Mouse (Mus musculus): ENCODE data around the gene Amz2. TPM values are rescaled to one million over a fixed set of nuclear protein-coding genes. Genes with fewer than 3 reads are reported as not detected.

Amz2 gene
- polyA plus RNA-seq, 1 experiment: 75.3 TPM

DNA sequence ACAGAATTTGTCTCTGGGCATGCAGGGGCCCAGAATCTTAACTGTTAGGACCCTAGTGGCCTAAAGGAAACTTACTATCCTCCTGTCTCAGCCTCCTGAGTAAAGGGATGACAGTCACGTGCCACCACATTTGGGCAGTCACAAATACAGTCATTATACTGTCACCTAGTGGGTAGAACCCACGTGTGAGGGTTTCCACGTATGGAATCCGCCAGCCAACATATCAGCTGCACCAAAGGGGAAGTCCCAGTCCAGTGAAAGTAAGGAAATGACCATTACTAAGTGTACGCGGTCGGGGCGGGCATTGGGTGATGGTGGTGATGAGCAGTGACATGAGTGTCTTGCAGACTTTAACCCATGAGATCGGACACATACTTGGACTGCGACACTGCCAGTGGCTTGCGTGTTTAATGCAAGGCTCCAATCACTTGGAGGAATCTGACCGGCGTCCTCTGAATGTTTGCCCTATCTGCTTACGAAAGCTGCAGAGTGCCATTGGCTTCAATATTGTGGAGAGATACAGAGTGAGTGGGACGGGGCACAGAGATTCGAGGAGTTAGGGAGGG, 8.6 kb downstream of the Amz2 start:
- Histone ChIP-seq H3K36me3 (ENCODE audit: control insufficient read depth, insufficient read depth, low read length) (peaks cover 17% of the 10 kb centered on the region; the same call in 1 of the 2 replicates), H3K27me3 (ENCODE audit: control insufficient read depth, insufficient read depth, low read length) (no peaks in the 10 kb centered on the region)

DNA sequence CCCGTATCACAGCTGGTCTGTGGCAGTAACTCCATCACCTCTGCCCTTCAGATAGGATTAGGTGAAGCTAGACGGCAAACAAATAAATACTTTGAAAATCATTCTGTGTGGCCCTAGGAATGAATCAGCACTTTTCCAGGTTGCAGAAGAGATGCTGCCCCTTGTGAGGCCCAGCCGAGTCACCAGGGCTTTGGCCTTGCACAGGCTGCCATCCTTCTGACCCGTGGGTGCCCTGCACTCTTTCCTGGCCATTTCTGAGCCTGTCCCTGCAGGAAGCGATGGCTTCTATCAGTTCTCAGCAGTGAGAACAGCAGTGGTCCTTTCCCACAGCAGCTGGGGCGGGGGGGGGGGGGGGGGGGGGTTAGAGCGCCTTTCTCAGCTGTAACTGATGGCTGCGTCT, 11.1 kb downstream of the Amz2 start:
- Histone ChIP-seq H3K36me3 (ENCODE audit: control insufficient read depth, insufficient read depth, low read length) (peaks cover 5% of the 10 kb centered on the region; the same call in 1 of the 2 replicates), H3K4me3 (ENCODE audit: control insufficient read depth, insufficient read depth, low read length) (no peak overlapping the region), H3K27me3 (ENCODE audit: control insufficient read depth, insufficient read depth, low read length) (no peaks in the 10 kb centered on the region), H3K27ac (ENCODE audit: control insufficient read depth, insufficient read depth, low read length) (no peak overlapping the region), H3K4me1 (replicated peaks; ENCODE audit: control insufficient read depth, insufficient read depth, low read length) (peaks cover 34% of the 10 kb centered on the region)
- TF ChIP-seq CTCF (IDR thresholded peaks at IDR 0.05; ENCODE audit: borderline replicate concordance, control insufficient read depth, extremely low read depth, insufficient read depth, low read length, poor library complexity) (no peak), POLR2A (IDR thresholded peaks at IDR 0.05; ENCODE audit: control insufficient read depth, extremely low read depth, insufficient read depth, low read length, poor library complexity) (no peak)
- WGBS: 59% methylated on average over 8 of the region's 8 CpGs
- DNase-seq: no peak

More for the DNA sequence above, 8.6 kb downstream of the Amz2 start:
- Histone ChIP-seq H3K4me1 (replicated peaks; ENCODE audit: control insufficient read depth, insufficient read depth, low read length) (peaks cover 30% of the 10 kb centered on the region), H3K27ac (ENCODE audit: control insufficient read depth, insufficient read depth, low read length) (no peak overlapping the region), H3K4me3 (ENCODE audit: control insufficient read depth, insufficient read depth, low read length) (no peak overlapping the region)
- DNase-seq: no peak
- no peak for TF ChIP-seq POLR2A (IDR thresholded peaks at IDR 0.05; ENCODE audit: control insufficient read depth, extremely low read depth, insufficient read depth, low read length, poor library complexity)
- TF ChIP-seq CTCF (IDR thresholded peaks at IDR 0.05; ENCODE audit: borderline replicate concordance, control insufficient read depth, extremely low read depth, insufficient read depth, low read length, poor library complexity): no peak
- WGBS: 85% methylated on average over 16 of the region's 16 CpGs

DNA sequence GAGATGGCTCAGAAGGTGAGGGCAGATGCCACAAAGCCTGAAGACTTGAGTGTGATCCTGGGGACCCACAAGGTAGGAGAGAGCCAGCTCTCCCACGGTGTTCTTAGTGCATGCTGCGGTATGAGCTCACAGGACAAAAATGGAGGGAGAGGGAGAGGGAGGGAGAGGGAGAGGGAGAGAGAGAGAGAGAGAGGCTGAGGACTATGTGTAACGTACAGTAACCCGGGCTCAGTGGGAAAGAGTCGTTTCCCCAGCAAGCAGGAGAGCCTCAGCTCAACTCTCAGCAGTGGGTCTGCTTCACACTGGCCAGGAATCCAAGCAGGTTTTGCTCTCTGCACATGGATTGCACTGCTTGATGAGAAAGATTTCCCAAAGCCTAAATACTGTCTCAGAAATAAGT, 13.5 kb downstream of the Amz2 start:
- no peak for DNase-seq
- H3K4me1 ChIP-seq (replicated peaks; ENCODE audit: control insufficient read depth, insufficient read depth, low read length): peaks cover 17% of the 10 kb centered on the region
- no peak overlapping the region for H3K27ac ChIP-seq (ENCODE audit: control insufficient read depth, insufficient read depth, low read length)
- H3K27me3 ChIP-seq (ENCODE audit: control insufficient read depth, insufficient read depth, low read length): no peaks in the 10 kb centered on the region
- no peak for TF ChIP-seq POLR2A (IDR thresholded peaks at IDR 0.05; ENCODE audit: control insufficient read depth, extremely low read depth, insufficient read depth, low read length, poor library complexity)
- TF ChIP-seq CTCF (IDR thresholded peaks at IDR 0.05; ENCODE audit: borderline replicate concordance, control insufficient read depth, extremely low read depth, insufficient read depth, low read length, poor library complexity): no peak
- H3K36me3 ChIP-seq (ENCODE audit: control insufficient read depth, insufficient read depth, low read length): peaks cover 5% of the 10 kb centered on the region; the same call in 1 of the 2 replicates
- 55% methylated on average over 5 of the region's 5 CpGs for WGBS
- H3K4me3 ChIP-seq (ENCODE audit: control insufficient read depth, insufficient read depth, low read length): no peak overlapping the region

DNA sequence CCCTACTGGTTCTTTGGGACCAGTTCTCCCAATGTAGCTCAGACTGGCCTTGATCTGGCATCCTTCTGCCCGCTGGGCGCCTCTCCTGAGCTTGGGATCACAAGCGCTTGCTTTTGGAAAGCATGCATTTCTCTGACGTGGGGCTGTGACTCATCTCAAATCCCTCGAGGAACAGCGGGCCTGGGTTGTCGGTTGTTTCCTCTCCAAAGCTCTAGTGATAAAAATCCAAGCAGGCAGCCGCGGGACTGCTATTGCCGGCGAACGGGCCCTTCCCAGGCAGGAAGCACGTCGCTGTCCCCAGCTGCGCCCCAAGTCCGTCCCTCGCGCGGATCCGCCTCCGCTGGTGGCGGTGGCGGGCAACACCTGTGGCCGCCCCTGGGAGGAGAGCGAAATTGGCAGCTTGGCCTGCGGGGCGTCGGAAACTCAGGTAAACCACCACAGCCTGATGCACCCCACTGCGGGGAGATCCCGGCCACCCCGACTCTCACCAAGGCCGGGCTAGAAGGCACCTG, 14.1 kb downstream of the Amz2 start:
- peak; percentile 84 for DNase-seq
- WGBS: 2% methylated on average over 32 of the region's 32 CpGs
- Histone ChIP-seq H3K36me3 (ENCODE audit: control insufficient read depth, insufficient read depth, low read length) (peaks cover 2% of the 10 kb centered on the region; the same call in 1 of the 2 replicates), H3K4me3 (ENCODE audit: control insufficient read depth, insufficient read depth, low read length) (peak overlapping the region; percentile 53), H3K4me1 (replicated peaks; ENCODE audit: control insufficient read depth, insufficient read depth, low read length) (peaks cover 14% of the 10 kb centered on the region), H3K27me3 (ENCODE audit: control insufficient read depth, insufficient read depth, low read length) (no peaks in the 10 kb centered on the region), H3K27ac (ENCODE audit: control insufficient read depth, insufficient read depth, low read length) (peak overlapping the region; percentile 38)
- TF ChIP-seq POLR2A (IDR thresholded peaks at IDR 0.05; ENCODE audit: control insufficient read depth, extremely low read depth, insufficient read depth, low read length, poor library complexity): no peak
- TF ChIP-seq CTCF (IDR thresholded peaks at IDR 0.05; ENCODE audit: borderline replicate concordance, control insufficient read depth, extremely low read depth, insufficient read depth, low read length, poor library complexity): no peak

DNA sequence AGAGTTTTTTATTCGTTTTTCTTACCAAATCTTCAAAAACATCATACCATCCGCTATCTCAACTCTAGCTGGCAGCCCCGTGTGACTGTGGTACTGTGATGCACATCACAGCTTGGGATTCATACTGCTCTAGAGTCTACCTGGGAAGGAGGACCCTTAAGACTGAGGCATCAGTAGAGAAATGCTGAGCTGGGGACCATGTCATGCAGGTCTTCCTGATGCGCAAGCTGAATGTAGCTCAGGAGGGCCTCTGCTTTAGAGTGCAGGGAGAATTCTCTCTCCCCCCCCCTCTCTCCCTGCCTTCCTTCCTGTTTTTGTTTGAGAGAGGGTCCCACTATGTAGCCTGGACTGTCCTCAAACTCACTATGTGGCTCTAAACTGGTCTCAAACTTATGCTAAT, 14.9 kb downstream of the Amz2 start:
- TF ChIP-seq POLR2A (IDR thresholded peaks at IDR 0.05; ENCODE audit: control insufficient read depth, extremely low read depth, insufficient read depth, low read length, poor library complexity): no peak
- no peak for TF ChIP-seq CTCF (IDR thresholded peaks at IDR 0.05; ENCODE audit: borderline replicate concordance, control insufficient read depth, extremely low read depth, insufficient read depth, low read length, poor library complexity)
- Histone ChIP-seq H3K36me3 (ENCODE audit: control insufficient read depth, insufficient read depth, low read length) (no peaks in the 10 kb centered on the region), H3K27ac (ENCODE audit: control insufficient read depth, insufficient read depth, low read length) (no peak overlapping the region), H3K27me3 (ENCODE audit: control insufficient read depth, insufficient read depth, low read length) (no peaks in the 10 kb centered on the region), H3K4me1 (replicated peaks; ENCODE audit: control insufficient read depth, insufficient read depth, low read length) (peaks cover 14% of the 10 kb centered on the region), H3K4me3 (ENCODE audit: control insufficient read depth, insufficient read depth, low read length) (no peak overlapping the region)
- DNase-seq: no peak
- WGBS: 59% methylated on average over 4 of the region's 4 CpGs

DNA sequence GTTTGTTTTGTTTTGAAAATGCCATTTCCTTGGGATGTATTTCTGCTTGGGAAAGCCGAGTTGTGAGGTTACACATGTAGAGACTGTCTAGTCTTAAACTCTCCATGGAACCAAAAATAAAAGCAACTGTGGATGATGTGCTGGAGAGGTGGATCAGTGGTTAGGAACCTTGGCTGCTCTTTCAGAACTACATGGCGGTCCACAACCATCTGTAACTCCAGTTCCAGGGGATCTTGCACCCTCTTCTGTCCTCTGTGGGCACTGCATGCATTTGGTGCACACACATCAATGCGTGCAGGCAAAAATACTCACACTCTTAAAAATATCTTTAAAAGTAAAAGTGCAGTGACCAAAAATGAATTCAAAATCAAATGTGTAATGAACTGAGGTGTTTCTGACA, 15.4 kb downstream of the Amz2 start:
- no peak for TF ChIP-seq POLR2A (IDR thresholded peaks at IDR 0.05; ENCODE audit: control insufficient read depth, extremely low read depth, insufficient read depth, low read length, poor library complexity)
- no peak for TF ChIP-seq CTCF (IDR thresholded peaks at IDR 0.05; ENCODE audit: borderline replicate concordance, control insufficient read depth, extremely low read depth, insufficient read depth, low read length, poor library complexity)
- Histone ChIP-seq H3K36me3 (ENCODE audit: control insufficient read depth, insufficient read depth, low read length) (no peaks in the 10 kb centered on the region), H3K27ac (ENCODE audit: control insufficient read depth, insufficient read depth, low read length) (no peak overlapping the region), H3K4me1 (replicated peaks; ENCODE audit: control insufficient read depth, insufficient read depth, low read length) (peaks cover 14% of the 10 kb centered on the region), H3K4me3 (ENCODE audit: control insufficient read depth, insufficient read depth, low read length) (no peak overlapping the region), H3K27me3 (ENCODE audit: control insufficient read depth, insufficient read depth, low read length) (no peaks in the 10 kb centered on the region)
- 77% methylated on average over 3 of the region's 3 CpGs for WGBS
- DNase-seq: peak; percentile 58

All from thymus, adult 2 months (tissue).